Mouse (Mus musculus) NIH3T3 (cell line): Measurements from ENCODE around the gene Nyap1.
"Not testable (repeated sequence)": the region's sequence is repeated elsewhere in the genome, so short reads cannot be mapped to it uniquely, and the experiment has no call there.

Source experiments
- DNase-seq: peaks from one replicate; pipeline ENCODE4 v3.0.0-alpha.2; 2012; ENCODE audit warnings: low read depth

The Nyap1 gene

GRCm38 (mm10) chr5:137768475-137768874 lies 27.1 kb upstream of the Nyap1 start:
- DNase-seq, result no peak

GRCm38 (mm10) chr5:137766270-137766669 lies 24.9 kb upstream of the Nyap1 start:
- peak; percentile 55 for DNase-seq

- no peak for DNase-seq
Measured at GRCm38 (mm10) chr5:137764609-137765340, 23.4 kb upstream of the Nyap1 start.

GRCm38 (mm10) chr5:137759971-137760412 lies 18.6 kb upstream of the Nyap1 start:
- peak; percentile 93 for DNase-seq

GRCm38 (mm10) chr5:137758921-137759534 lies 17.6 kb upstream of the Nyap1 start:
- DNase-seq, result no peak

GRCm38 (mm10) chr5:137757887-137758286 lies 16.5 kb upstream of the Nyap1 start:
- no peak for DNase-seq

- peak; percentile 93 for DNase-seq
Measured at GRCm38 (mm10) chr5:137756882-137757661, 15.7 kb upstream of the Nyap1 start.

GRCm38 (mm10) chr5:137756106-137756505 lies 14.7 kb upstream of the Nyap1 start:
- DNase-seq, result no peak

- DNase-seq, result no peak
Measured at GRCm38 (mm10) chr5:137755425-137755824, 14.0 kb upstream of the Nyap1 start.

- no peak for DNase-seq
Measured at GRCm38 (mm10) chr5:137753111-137753832, 11.9 kb upstream of the Nyap1 start.

GRCm38 (mm10) chr5:137751988-137752387 lies 10.6 kb upstream of the Nyap1 start:
- no peak for DNase-seq

GRCm38 (mm10) chr5:137751221-137751887 lies 9.9 kb upstream of the Nyap1 start:
- DNase-seq, result no peak

GRCm38 (mm10) chr5:137750212-137750611 lies 8.8 kb upstream of the Nyap1 start:
- DNase-seq, result not testable (repeated sequence)

GRCm38 (mm10) chr5:137749196-137749836 lies 7.9 kb upstream of the Nyap1 start:
- DNase-seq, result no peak

GRCm38 (mm10) chr5:137748130-137748770 lies 6.8 kb upstream of the Nyap1 start:
- DNase-seq, result no peak

GRCm38 (mm10) chr5:137747326-137747961 lies 6.0 kb upstream of the Nyap1 start:
- DNase-seq, result peak; percentile 69

GRCm38 (mm10) chr5:137746851-137747325 lies 5.5 kb upstream of the Nyap1 start:
- DNase-seq, result peak; percentile 31

GRCm38 (mm10) chr5:137746282-137746850 lies 5.0 kb upstream of the Nyap1 start:
- peak; percentile 74 for DNase-seq
